Mouse (Mus musculus): ENCODE results near the gene Ctnna2. TPM values are rescaled to one million over a fixed set of nuclear protein-coding genes. Genes with fewer than 3 reads are reported as not detected.

Gene Ctnna2
- polyA plus RNA-seq, 1 experiment = not detected

- no peak for TF ChIP-seq MYOD1 (IDR thresholded peaks at IDR 0.05; ENCODE audit: control insufficient read depth in 1 of 3, insufficient read length in 2 of 3, low read depth in 2 of 3)
- no peak for TF ChIP-seq MYOG (IDR thresholded peaks at IDR 0.05; ENCODE audit: control insufficient read depth in 1 of 3, insufficient read depth in 1 of 3, insufficient read length in 2 of 3, low read depth in 2 of 3)
- TF ChIP-seq REST (IDR thresholded peaks at IDR 0.05; ENCODE audit: insufficient read depth, insufficient read length) = no peak
- no peak for TF ChIP-seq MAX (IDR thresholded peaks at IDR 0.05; ENCODE audit: low read depth)
- no peak for TF ChIP-seq CEBPB (IDR thresholded peaks at IDR 0.05; ENCODE audit: insufficient read depth, poor library complexity, severe bottlenecking)
- TF ChIP-seq POLR2A (IDR thresholded peaks at IDR 0.05; ENCODE audit: insufficient read length, low read depth) = no peak
- TF ChIP-seq E2F4 (IDR thresholded peaks at IDR 0.05; ENCODE audit: insufficient read depth) = no peak
- TF ChIP-seq POLR2AphosphoS2 (IDR thresholded peaks at IDR 0.05; ENCODE audit: insufficient read length, low read depth) = no peak
- TF ChIP-seq USF1 (IDR thresholded peaks at IDR 0.05; ENCODE audit: low read depth) = no peak
- no peak for TF ChIP-seq SRF (IDR thresholded peaks at IDR 0.05; ENCODE audit: control insufficient read depth, insufficient read length, low read depth)
- TF ChIP-seq TCF12 (IDR thresholded peaks at IDR 0.05; ENCODE audit: insufficient read depth, poor library complexity, severe bottlenecking) = no peak
- no peak for TF ChIP-seq TCF3 (IDR thresholded peaks at IDR 0.05; ENCODE audit: insufficient read length, low read depth)
- H3K79me2 ChIP-seq (ENCODE audit: control insufficient read depth, insufficient read depth) = no peaks in the 10 kb centered on the region
Observed at GRCm38 (mm10) chr6:77430381-77430780, 549.1 kb downstream of the Ctnna2 start.

GRCm38 (mm10) chr6:77425746-77426145 lies 553.8 kb downstream of the Ctnna2 start:
- Histone ChIP-seq H3K27me3 (ENCODE audit: control insufficient read depth, insufficient read depth, insufficient read length) (no peaks in the 10 kb centered on the region), H3K79me2 (ENCODE audit: control insufficient read depth, insufficient read depth) (no peaks in the 10 kb centered on the region), H3K4me3 (no peak overlapping the region), H3K36me3 (ENCODE audit: control insufficient read depth, insufficient read depth) (no peaks in the 10 kb centered on the region), H3K4me2 (ENCODE audit: low read depth) (no peak overlapping the region), H3ac (ENCODE audit: control insufficient read depth, insufficient read length) (no peak overlapping the region)
- no peak for TF ChIP-seq USF1 (IDR thresholded peaks at IDR 0.05; ENCODE audit: low read depth)
- no peak for TF ChIP-seq TCF3 (IDR thresholded peaks at IDR 0.05; ENCODE audit: insufficient read length, low read depth)
- no peak for TF ChIP-seq E2F4 (IDR thresholded peaks at IDR 0.05; ENCODE audit: insufficient read depth)
- TF ChIP-seq POLR2A (IDR thresholded peaks at IDR 0.05; ENCODE audit: insufficient read length, low read depth) = no peak
- TF ChIP-seq MAX (IDR thresholded peaks at IDR 0.05; ENCODE audit: low read depth) = no peak
- no peak for TF ChIP-seq POLR2AphosphoS2 (IDR thresholded peaks at IDR 0.05; ENCODE audit: insufficient read length, low read depth)
- no peak for TF ChIP-seq MYOG (IDR thresholded peaks at IDR 0.05; ENCODE audit: control insufficient read depth in 1 of 3, insufficient read depth in 1 of 3, insufficient read length in 2 of 3, low read depth in 2 of 3)
- no peak for TF ChIP-seq REST (IDR thresholded peaks at IDR 0.05; ENCODE audit: insufficient read depth, insufficient read length)

More at GRCm38 (mm10) chr6:77430381-77430780, 549.1 kb downstream of the Ctnna2 start:
- H3K4me3 ChIP-seq = no peak overlapping the region
- H3ac ChIP-seq (ENCODE audit: control insufficient read depth, insufficient read length) = no peak overlapping the region
- no peaks in the 10 kb centered on the region for H3K27me3 ChIP-seq (ENCODE audit: control insufficient read depth, insufficient read depth, insufficient read length)
- H3K4me2 ChIP-seq (ENCODE audit: low read depth) = no peak overlapping the region
- H3K36me3 ChIP-seq (ENCODE audit: control insufficient read depth, insufficient read depth) = no peaks in the 10 kb centered on the region

GRCm38 (mm10) chr6:77424826-77425225 lies 554.7 kb downstream of the Ctnna2 start:
- H3K4me2 ChIP-seq (ENCODE audit: low read depth) = no peak overlapping the region
- H3K27me3 ChIP-seq (ENCODE audit: control insufficient read depth, insufficient read depth, insufficient read length) = no peaks in the 10 kb centered on the region
- TF ChIP-seq CEBPB (IDR thresholded peaks at IDR 0.05; ENCODE audit: insufficient read depth, poor library complexity, severe bottlenecking) = no peak
- TF ChIP-seq REST (IDR thresholded peaks at IDR 0.05; ENCODE audit: insufficient read depth, insufficient read length) = no peak
- no peak for TF ChIP-seq POLR2A (IDR thresholded peaks at IDR 0.05; ENCODE audit: insufficient read length, low read depth)
- TF ChIP-seq POLR2AphosphoS2 (IDR thresholded peaks at IDR 0.05; ENCODE audit: insufficient read length, low read depth) = no peak
- no peak for TF ChIP-seq MYOD1 (IDR thresholded peaks at IDR 0.05; ENCODE audit: control insufficient read depth in 1 of 3, insufficient read length in 2 of 3, low read depth in 2 of 3)
- no peak for TF ChIP-seq TCF3 (IDR thresholded peaks at IDR 0.05; ENCODE audit: insufficient read length, low read depth)
- TF ChIP-seq TCF12 (IDR thresholded peaks at IDR 0.05; ENCODE audit: insufficient read depth, poor library complexity, severe bottlenecking) = no peak
- no peak for TF ChIP-seq MYOG (IDR thresholded peaks at IDR 0.05; ENCODE audit: control insufficient read depth in 1 of 3, insufficient read depth in 1 of 3, insufficient read length in 2 of 3, low read depth in 2 of 3)
- no peak for TF ChIP-seq MAX (IDR thresholded peaks at IDR 0.05; ENCODE audit: low read depth)
- no peak for TF ChIP-seq SRF (IDR thresholded peaks at IDR 0.05; ENCODE audit: control insufficient read depth, insufficient read length, low read depth)
- TF ChIP-seq USF1 (IDR thresholded peaks at IDR 0.05; ENCODE audit: low read depth) = no peak
- no peak for TF ChIP-seq E2F4 (IDR thresholded peaks at IDR 0.05; ENCODE audit: insufficient read depth)
- no peak overlapping the region for H3K4me3 ChIP-seq
- H3K79me2 ChIP-seq (ENCODE audit: control insufficient read depth, insufficient read depth) = no peaks in the 10 kb centered on the region
- H3K36me3 ChIP-seq (ENCODE audit: control insufficient read depth, insufficient read depth) = no peaks in the 10 kb centered on the region
- H3ac ChIP-seq (ENCODE audit: control insufficient read depth, insufficient read length) = no peak overlapping the region

GRCm38 (mm10) chr6:77421564-77422139 lies 557.8 kb downstream of the Ctnna2 start:
- no peaks in the 10 kb centered on the region for H3K27me3 ChIP-seq (ENCODE audit: control insufficient read depth, insufficient read depth, insufficient read length)
- TF ChIP-seq CEBPB (IDR thresholded peaks at IDR 0.05; ENCODE audit: insufficient read depth, poor library complexity, severe bottlenecking) (no peak), MYOD1 (IDR thresholded peaks at IDR 0.05; ENCODE audit: control insufficient read depth in 1 of 3, insufficient read length in 2 of 3, low read depth in 2 of 3) (no peak), TCF12 (IDR thresholded peaks at IDR 0.05; ENCODE audit: insufficient read depth, poor library complexity, severe bottlenecking) (no peak), MAX (IDR thresholded peaks at IDR 0.05; ENCODE audit: low read depth) (no peak), POLR2A (IDR thresholded peaks at IDR 0.05; ENCODE audit: insufficient read length, low read depth) (no peak), E2F4 (IDR thresholded peaks at IDR 0.05; ENCODE audit: insufficient read depth) (no peak), POLR2AphosphoS2 (IDR thresholded peaks at IDR 0.05; ENCODE audit: insufficient read length, low read depth) (no peak), SRF (IDR thresholded peaks at IDR 0.05; ENCODE audit: control insufficient read depth, insufficient read length, low read depth) (no peak)
- no peaks in the 10 kb centered on the region for H3K79me2 ChIP-seq (ENCODE audit: control insufficient read depth, insufficient read depth)
- no peak overlapping the region for H3K4me2 ChIP-seq (ENCODE audit: low read depth)
- H3K4me3 ChIP-seq = no peak overlapping the region
- no peaks in the 10 kb centered on the region for H3K36me3 ChIP-seq (ENCODE audit: control insufficient read depth, insufficient read depth)
- no peak overlapping the region for H3ac ChIP-seq (ENCODE audit: control insufficient read depth, insufficient read length)
